Mouse (Mus musculus): Measurements from ENCODE around the gene Elovl4. TPM values are rescaled to one million over a fixed set of nuclear protein-coding genes. Genes with fewer than 3 reads are reported as not detected.

Gene Elovl4
- total and polyA plus RNA-seq, 3 experiments: 0.18 to 0.32 (median 0.25) TPM

DNA sequence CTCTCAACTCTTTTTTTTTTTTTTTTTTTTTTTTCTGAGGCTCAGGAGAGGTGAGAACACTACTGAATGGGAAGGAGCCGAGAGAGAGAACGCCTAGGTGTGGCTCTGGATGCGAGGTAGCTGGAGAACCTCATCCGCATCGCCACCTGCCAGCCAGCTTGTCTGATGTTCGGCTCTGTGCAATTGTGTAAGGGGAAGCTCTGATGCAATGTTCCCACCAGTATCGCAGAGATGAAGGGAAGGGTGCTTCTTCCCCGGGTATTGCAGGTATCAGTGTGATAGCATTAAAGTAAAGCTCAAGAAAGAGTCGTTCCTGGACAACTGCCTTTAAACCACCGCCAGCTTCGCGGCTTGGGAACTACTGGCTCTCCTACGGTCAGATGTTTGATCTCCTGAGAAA is 1.7 kb downstream of the Elovl4 start:
- Histone ChIP-seq H3K36me3 (ENCODE audit: control insufficient read depth, insufficient read depth, low read length) (no peaks in the 10 kb centered on the region), H3K79me2 (replicated peaks; ENCODE audit: control insufficient read depth, insufficient read depth, low read length) (no peaks in the 10 kb centered on the region), H3K27me3 (ENCODE audit: control insufficient read depth, insufficient read depth, low read length) (peaks cover 12% of the 10 kb centered on the region), H3K27ac (no peak overlapping the region), H3K4me3 (no peak overlapping the region), H3K4me1 (ENCODE audit: control insufficient read depth, insufficient read depth, low read length) (peaks cover 3% of the 10 kb centered on the region), H3K9ac (ENCODE audit: low read depth, low read length) (no peak overlapping the region)
- DNase-seq: no peak
- WGBS: 60% methylated on average over 13 of the region's 13 CpGs
- TF ChIP-seq POLR2A (IDR thresholded peaks at IDR 0.05; ENCODE audit: insufficient read depth, low read depth, low read length): no peak
- TF ChIP-seq EP300 (IDR thresholded peaks at IDR 0.05; ENCODE audit: insufficient read depth, low read depth, low read length): no peak
- TF ChIP-seq CTCF (IDR thresholded peaks at IDR 0.05): no peak
- intact Hi-C loops (cut with DNase I): no loop called here

DNA sequence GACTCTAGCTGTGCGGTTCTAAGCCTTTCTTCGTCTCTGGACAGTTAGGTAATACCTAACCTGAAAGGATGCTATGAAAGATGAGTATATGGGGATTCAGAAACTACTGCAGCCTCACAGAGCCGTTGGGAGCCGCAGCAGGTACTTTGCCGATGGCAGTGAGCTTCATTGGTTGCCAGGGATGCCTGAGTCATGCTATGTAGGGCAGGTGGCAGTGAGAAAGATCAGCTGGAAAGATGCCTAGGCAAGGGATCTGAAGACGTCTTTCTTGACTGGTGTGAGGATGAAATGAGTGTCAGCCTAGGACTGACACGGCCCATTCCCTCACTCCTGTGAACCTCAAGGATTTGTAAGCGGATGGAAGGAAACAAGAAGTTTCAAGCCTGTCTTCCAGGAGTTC is 8.2 kb downstream of the Elovl4 start:
- H3K27ac ChIP-seq: no peak overlapping the region
- H3K36me3 ChIP-seq (ENCODE audit: control insufficient read depth, insufficient read depth, low read length): no peaks in the 10 kb centered on the region
- TF ChIP-seq EP300 (IDR thresholded peaks at IDR 0.05; ENCODE audit: insufficient read depth, low read depth, low read length): no peak
- no peak for TF ChIP-seq POLR2A (IDR thresholded peaks at IDR 0.05; ENCODE audit: insufficient read depth, low read depth, low read length)
- no peak for TF ChIP-seq CTCF (IDR thresholded peaks at IDR 0.05)
- DNase-seq: no peak
- no peaks in the 10 kb centered on the region for H3K27me3 ChIP-seq (ENCODE audit: control insufficient read depth, insufficient read depth, low read length)
- H3K79me2 ChIP-seq (replicated peaks; ENCODE audit: control insufficient read depth, insufficient read depth, low read length): no peaks in the 10 kb centered on the region
- no peak overlapping the region for H3K4me3 ChIP-seq
- 84% methylated on average over 8 of the region's 8 CpGs for WGBS
- no peaks in the 10 kb centered on the region for H3K4me1 ChIP-seq (ENCODE audit: control insufficient read depth, insufficient read depth, low read length)
- no peak overlapping the region for H3K9ac ChIP-seq (ENCODE audit: low read depth, low read length)
- intact Hi-C loops (cut with DNase I): no loop called here

DNA sequence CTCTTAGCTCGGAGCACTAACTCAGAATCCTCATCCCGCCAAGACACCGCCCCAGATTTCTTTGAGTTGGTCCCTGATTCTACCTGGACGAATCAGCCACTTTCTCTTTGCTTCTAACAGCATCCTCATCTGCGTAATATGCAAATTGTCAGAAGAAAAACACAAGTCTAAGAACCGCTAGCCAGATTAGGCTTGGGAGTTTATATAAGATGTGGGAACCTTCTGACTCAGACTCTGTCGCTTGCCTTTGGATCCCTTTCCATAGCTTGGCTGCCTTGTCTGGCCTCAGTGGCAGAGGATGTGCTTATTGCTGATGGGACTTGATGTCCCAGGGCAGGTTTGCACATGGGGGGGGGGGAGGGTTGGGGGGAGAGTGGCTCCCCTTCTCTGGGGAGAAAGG is 9.2 kb downstream of the Elovl4 start:
- Histone ChIP-seq H3K27ac (no peak overlapping the region), H3K4me1 (ENCODE audit: control insufficient read depth, insufficient read depth, low read length) (no peaks in the 10 kb centered on the region), H3K9ac (ENCODE audit: low read depth, low read length) (no peak overlapping the region), H3K79me2 (replicated peaks; ENCODE audit: control insufficient read depth, insufficient read depth, low read length) (no peaks in the 10 kb centered on the region), H3K36me3 (ENCODE audit: control insufficient read depth, insufficient read depth, low read length) (no peaks in the 10 kb centered on the region), H3K27me3 (ENCODE audit: control insufficient read depth, insufficient read depth, low read length) (no peaks in the 10 kb centered on the region), H3K4me3 (no peak overlapping the region)
- no peak for DNase-seq
- TF ChIP-seq POLR2A (IDR thresholded peaks at IDR 0.05; ENCODE audit: insufficient read depth, low read depth, low read length) (no peak), CTCF (IDR thresholded peaks at IDR 0.05) (no peak), EP300 (IDR thresholded peaks at IDR 0.05; ENCODE audit: insufficient read depth, low read depth, low read length) (no peak)
- WGBS: 80% methylated on average over 7 of the region's 7 CpGs
- intact Hi-C loops (cut with DNase I): no loop called here

DNA sequence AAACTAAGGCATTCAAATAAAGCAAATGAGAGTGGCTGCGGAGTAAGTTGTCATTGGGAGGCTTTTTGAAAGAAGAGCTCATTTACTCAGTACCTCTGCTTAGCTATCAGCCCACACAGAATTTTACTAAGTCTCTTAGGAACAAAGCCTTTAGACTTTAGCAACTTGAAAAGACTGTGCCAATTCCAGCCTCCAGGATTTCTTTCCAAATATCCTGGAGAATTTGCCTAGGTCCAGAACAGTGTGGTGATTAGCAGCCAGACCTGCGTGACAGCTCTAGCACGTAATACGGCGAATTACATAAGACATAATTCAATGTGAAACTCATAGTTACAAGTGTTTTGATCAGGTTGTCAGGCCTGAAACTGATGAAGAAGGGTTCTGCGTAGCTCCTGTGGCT is 16.8 kb downstream of the Elovl4 start:
- TF ChIP-seq POLR2A (IDR thresholded peaks at IDR 0.05; ENCODE audit: insufficient read depth, low read depth, low read length) (no peak), CTCF (IDR thresholded peaks at IDR 0.05) (no peak), EP300 (IDR thresholded peaks at IDR 0.05; ENCODE audit: insufficient read depth, low read depth, low read length) (no peak)
- no peaks in the 10 kb centered on the region for H3K36me3 ChIP-seq (ENCODE audit: control insufficient read depth, insufficient read depth, low read length)
- no peaks in the 10 kb centered on the region for H3K79me2 ChIP-seq (replicated peaks; ENCODE audit: control insufficient read depth, insufficient read depth, low read length)
- intact Hi-C loops (cut with DNase I): no loop called here
- H3K27ac ChIP-seq: no peak overlapping the region
- 94% methylated on average over 6 of the region's 6 CpGs for WGBS
- H3K9ac ChIP-seq (ENCODE audit: low read depth, low read length): no peak overlapping the region
- no peaks in the 10 kb centered on the region for H3K27me3 ChIP-seq (ENCODE audit: control insufficient read depth, insufficient read depth, low read length)
- H3K4me1 ChIP-seq (ENCODE audit: control insufficient read depth, insufficient read depth, low read length): no peaks in the 10 kb centered on the region
- DNase-seq: no peak
- H3K4me3 ChIP-seq: no peak overlapping the region

DNA sequence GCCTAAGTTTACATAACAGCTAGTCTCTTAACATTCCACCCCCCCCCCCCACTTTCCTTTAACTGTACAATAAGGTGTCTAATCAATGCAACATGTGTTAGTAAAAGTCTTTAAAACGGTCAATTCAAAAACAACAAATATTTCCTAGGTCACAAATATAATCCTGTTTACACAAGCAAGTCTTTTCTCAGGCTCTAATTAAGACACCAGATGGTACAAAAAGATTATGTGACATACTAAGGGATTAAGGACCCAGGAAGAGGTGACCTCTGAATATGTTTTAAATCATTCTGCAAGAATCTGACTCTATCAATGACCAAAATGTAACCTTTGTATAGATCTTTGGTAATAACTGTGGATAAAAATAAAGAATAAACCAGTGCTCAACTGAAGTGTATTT is 20.6 kb downstream of the Elovl4 start:
- WGBS: 56% methylated on average over 1 of the region's 1 CpGs
- no peaks in the 10 kb centered on the region for H3K27me3 ChIP-seq (ENCODE audit: control insufficient read depth, insufficient read depth, low read length)
- intact Hi-C loops (cut with DNase I): no loop called here

DNA sequence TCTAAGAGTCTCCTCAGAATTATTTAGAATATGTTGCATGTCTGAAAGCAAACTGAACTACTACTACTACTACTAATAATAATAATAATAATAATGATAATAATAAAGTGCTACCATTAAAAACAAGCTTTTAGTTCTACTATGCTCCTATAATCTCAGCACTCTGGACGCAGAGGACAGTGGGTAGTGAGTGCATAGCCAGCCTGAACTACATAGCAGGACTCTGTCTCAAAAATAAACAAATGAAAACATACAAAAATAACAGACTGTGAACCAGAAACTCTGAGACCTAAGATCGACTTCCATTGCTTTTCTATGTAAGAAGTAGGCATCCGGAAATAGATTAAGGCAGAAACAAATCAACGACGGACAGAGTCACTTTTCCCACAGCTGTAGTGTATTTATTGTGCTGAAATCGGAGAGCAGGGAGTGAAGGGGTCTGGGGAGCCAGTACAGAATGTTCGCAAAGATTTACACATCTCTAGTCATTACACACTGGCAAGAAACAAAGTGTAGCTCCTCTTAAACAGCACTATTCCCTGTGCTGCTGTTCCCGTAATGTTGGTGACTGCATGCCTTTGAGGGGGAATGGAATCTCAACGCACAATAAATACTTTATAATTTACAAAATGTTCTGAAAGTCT is 27.6 kb downstream of the Elovl4 start:
- Histone ChIP-seq H3K27me3 (ENCODE audit: control insufficient read depth, insufficient read depth, low read length) (no peaks in the 10 kb centered on the region), H3K9ac (ENCODE audit: low read depth, low read length) (no peak overlapping the region), H3K27ac (no peak overlapping the region), H3K36me3 (ENCODE audit: control insufficient read depth, insufficient read depth, low read length) (no peaks in the 10 kb centered on the region), H3K4me3 (no peak overlapping the region), H3K4me1 (ENCODE audit: control insufficient read depth, insufficient read depth, low read length) (no peaks in the 10 kb centered on the region), H3K79me2 (replicated peaks; ENCODE audit: control insufficient read depth, insufficient read depth, low read length) (no peaks in the 10 kb centered on the region)
- intact Hi-C loops (cut with DNase I): no loop called here
- WGBS: 71% methylated on average over 9 of the region's 9 CpGs
- TF ChIP-seq CTCF (IDR thresholded peaks at IDR 0.05) (no peak), EP300 (IDR thresholded peaks at IDR 0.05; ENCODE audit: insufficient read depth, low read depth, low read length) (no peak), POLR2A (IDR thresholded peaks at IDR 0.05; ENCODE audit: insufficient read depth, low read depth, low read length) (no peak)
- DNase-seq: no peak

More for the DNA sequence above, 20.6 kb downstream of the Elovl4 start:
- H3K36me3 ChIP-seq (ENCODE audit: control insufficient read depth, insufficient read depth, low read length): no peaks in the 10 kb centered on the region
- no peak overlapping the region for H3K9ac ChIP-seq (ENCODE audit: low read depth, low read length)
- no peaks in the 10 kb centered on the region for H3K79me2 ChIP-seq (replicated peaks; ENCODE audit: control insufficient read depth, insufficient read depth, low read length)
- no peak for DNase-seq
- H3K4me3 ChIP-seq: no peak overlapping the region
- no peaks in the 10 kb centered on the region for H3K4me1 ChIP-seq (ENCODE audit: control insufficient read depth, insufficient read depth, low read length)
- no peak for TF ChIP-seq EP300 (IDR thresholded peaks at IDR 0.05; ENCODE audit: insufficient read depth, low read depth, low read length)
- TF ChIP-seq CTCF (IDR thresholded peaks at IDR 0.05): no peak
- TF ChIP-seq POLR2A (IDR thresholded peaks at IDR 0.05; ENCODE audit: insufficient read depth, low read depth, low read length): no peak
- no peak overlapping the region for H3K27ac ChIP-seq

Data from heart, adult 2 months (tissue).